Mouse (Mus musculus) intestine, embryonic 15.5 days (tissue): ENCODE measurements at regions not wholly inside any gene's neighbourhood (a gene's known extent, or its start where the extent isn't known, plus 50 kb on each side); places are given as distances from the start of the nearest gene placed in this dataset.

Experiments used
- ATAC-seq: fragments of 200-750 bp; cut with Nextera tagmentation; 2 replicates; pipeline ENCODE4 v1.8.0; 2017; ENCODE audit warnings: moderate TSS enrichment, moderate library complexity
- H3K27ac ChIP-seq: fragments of 300-500 bp; sonication (generic); 2 replicates; pipeline ENCODE4 v1.5.1; 2015; ENCODE audit warnings: mild to moderate bottlenecking, inconsistent platforms
- H3K27me3 ChIP-seq: fragments of 300-500 bp; sonication (generic); replicated peaks from 2 replicates; pipeline ENCODE4 v1.6.1; 2015; ENCODE audit warnings: inconsistent platforms
- H3K36me3 ChIP-seq: fragments of 300-500 bp; sonication (generic); 2 replicates; pipeline ENCODE4 v1.6.1; 2015; ENCODE audit warnings: inconsistent platforms
- H3K4me1 ChIP-seq: fragments of 300-500 bp; sonication (generic); replicated peaks from 2 replicates; pipeline ENCODE4 v1.6.1; 2015; ENCODE audit warnings: inconsistent platforms
- H3K4me2 ChIP-seq: fragments of 300-500 bp; sonication (generic); replicated peaks from 2 replicates; pipeline ENCODE4 v1.6.1; 2015; ENCODE audit warnings: mild to moderate bottlenecking, inconsistent platforms
- H3K4me3 ChIP-seq: fragments of 300-500 bp; sonication (generic); replicated peaks from 2 replicates; pipeline ENCODE4 v1.5.1; 2015; ENCODE audit warnings: inconsistent platforms
- H3K9ac ChIP-seq: fragments of 300-500 bp; sonication (generic); 2 replicates; pipeline ENCODE4 v1.6.1; 2015; ENCODE audit warnings: inconsistent platforms
- H3K9me3 ChIP-seq: fragments of 300-500 bp; sonication (generic); 2 replicates; pipeline ENCODE4 v1.6.1; 2016; ENCODE audit warnings: inconsistent platforms
- WGBS: fragments of 180-500 bp; shearing (Covaris S2); methylation state at CpG from one replicate; pipeline ENCODE4 v1.1.7; 2015; 5-methylcytosine and 5-hydroxymethylcytosine counted together

DNA sequence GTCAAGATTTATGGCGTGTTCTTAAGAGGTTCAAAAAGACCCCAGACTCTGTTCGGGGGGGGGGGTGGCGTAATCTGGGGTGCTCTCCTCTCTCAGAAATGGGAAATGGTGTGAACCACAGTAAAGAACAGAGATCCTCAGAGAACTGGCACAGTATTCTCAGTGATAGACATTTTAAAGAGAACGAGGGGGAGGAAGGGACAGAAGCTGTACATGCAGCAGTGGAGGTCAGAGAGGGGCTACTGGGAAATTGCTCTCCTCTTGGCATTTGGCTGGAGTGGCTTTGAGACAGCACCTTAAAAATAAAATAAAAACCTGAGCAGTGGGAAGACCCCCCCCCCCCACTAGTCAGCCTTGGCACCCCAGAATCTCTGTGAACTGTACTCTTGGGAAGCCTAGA lies 210.6 kb upstream of the Bmp2 start:
- H3K4me3 ChIP-seq = no peak overlapping the region
- no peaks in the 10 kb centered on the region for H3K4me1 ChIP-seq
- H3K27ac ChIP-seq = no peak overlapping the region
- no peak overlapping the region for H3K4me2 ChIP-seq
- H3K27me3 ChIP-seq = no peaks in the 10 kb centered on the region
- no peaks in the 10 kb centered on the region for H3K9me3 ChIP-seq
- H3K36me3 ChIP-seq = no peaks in the 10 kb centered on the region
- no peak for ATAC-seq
- H3K9ac ChIP-seq = no peak overlapping the region
- 70% methylated on average over 4 of the region's 4 CpGs for WGBS

GRCm38 (mm10) chr2:133345964-133346788 lies 205.8 kb upstream of the Bmp2 start:
- no peak overlapping the region for H3K27ac ChIP-seq
- no peak overlapping the region for H3K4me3 ChIP-seq
- peak; percentile 68 for ATAC-seq
- 30% methylated on average over 12 of the region's 12 CpGs for WGBS
- no peak overlapping the region for H3K4me2 ChIP-seq
- 0 out of 2 replicates have a peak, but pooled peaks cover 3% of the 10 kb centered on the region for H3K4me1 ChIP-seq
- no peak overlapping the region for H3K9ac ChIP-seq
- no peaks in the 10 kb centered on the region for H3K9me3 ChIP-seq
- no peaks in the 10 kb centered on the region for H3K27me3 ChIP-seq
- H3K36me3 ChIP-seq = no peaks in the 10 kb centered on the region

- 29% methylated on average over 4 of the region's 4 CpGs for WGBS
- no peaks in the 10 kb centered on the region for H3K36me3 ChIP-seq
- no peak overlapping the region for H3K27ac ChIP-seq
- no peak overlapping the region for H3K4me2 ChIP-seq
- H3K27me3 ChIP-seq = no peaks in the 10 kb centered on the region
- H3K4me3 ChIP-seq = no peak overlapping the region
- H3K4me1 ChIP-seq = 0 out of 2 replicates have a peak, but pooled peaks cover 3% of the 10 kb centered on the region
- H3K9me3 ChIP-seq = no peaks in the 10 kb centered on the region
- H3K9ac ChIP-seq = no peak overlapping the region
- ATAC-seq = no peak; the same call in 1 of the 2 replicates
These were observed 205.1 kb upstream of the Bmp2 start for GRCm38 (mm10) chr2:133346789-133347424.

GRCm38 (mm10) chr2:133351306-133351705 lies 200.7 kb upstream of the Bmp2 start:
- WGBS = 77% methylated on average over 3 of the region's 3 CpGs
- Histone ChIP-seq H3K9ac (no peak overlapping the region), H3K4me2 (no peak overlapping the region), H3K36me3 (no peaks in the 10 kb centered on the region), H3K27me3 (no peaks in the 10 kb centered on the region), H3K4me3 (no peak overlapping the region), H3K27ac (no peak overlapping the region), H3K9me3 (no peaks in the 10 kb centered on the region), H3K4me1 (0 out of 2 replicates have a peak, but pooled peaks cover 3% of the 10 kb centered on the region)
- no peak for ATAC-seq

GRCm38 (mm10) chr2:133352800-133353199 lies 199.2 kb upstream of the Bmp2 start:
- ATAC-seq = no peak
- Histone ChIP-seq H3K9ac (no peak overlapping the region), H3K4me3 (no peak overlapping the region), H3K36me3 (no peaks in the 10 kb centered on the region), H3K9me3 (no peaks in the 10 kb centered on the region), H3K27ac (no peak overlapping the region), H3K4me1 (no peaks in the 10 kb centered on the region), H3K4me2 (no peak overlapping the region), H3K27me3 (no peaks in the 10 kb centered on the region)
- WGBS = 67% methylated on average over 3 of the region's 3 CpGs

DNA sequence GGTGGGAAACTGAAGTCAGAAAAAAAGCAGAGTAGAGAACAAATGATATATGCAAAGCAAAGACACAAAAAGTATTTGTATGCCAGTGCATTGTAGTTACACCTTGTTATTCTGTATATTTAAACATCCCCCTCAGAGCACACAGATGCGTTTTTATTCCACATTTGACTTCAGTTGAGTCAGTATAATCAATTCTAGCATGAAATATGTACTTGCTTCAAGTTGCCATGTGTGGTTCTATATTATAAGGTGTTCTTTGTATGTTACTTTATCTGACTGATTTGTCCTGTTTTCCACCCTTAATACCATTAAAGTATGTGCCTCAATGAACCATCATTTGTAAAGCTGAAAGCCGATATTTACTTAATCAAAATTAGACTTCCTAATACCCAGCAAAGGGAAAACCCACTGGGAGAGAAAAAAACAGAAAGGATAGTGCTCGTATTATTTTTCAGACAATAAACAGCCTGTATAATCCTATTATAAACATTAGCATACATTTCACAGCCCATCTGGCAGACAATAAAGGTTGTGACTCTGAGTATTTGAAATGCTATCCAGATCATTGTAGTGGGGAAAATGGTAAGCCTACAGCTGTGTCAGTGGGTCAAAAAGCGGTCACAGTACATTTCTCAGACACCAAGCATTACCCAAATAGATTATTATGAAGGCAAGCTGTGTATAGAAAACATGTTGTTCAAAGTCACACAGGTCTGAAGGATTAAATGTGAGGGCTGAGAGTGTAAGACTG lies 189.1 kb upstream of the Bmp2 start:
- Histone ChIP-seq H3K9me3 (no peaks in the 10 kb centered on the region), H3K27ac (no peak overlapping the region), H3K27me3 (no peaks in the 10 kb centered on the region), H3K36me3 (no peaks in the 10 kb centered on the region), H3K4me3 (no peak overlapping the region), H3K9ac (no peak overlapping the region), H3K4me2 (no peak overlapping the region), H3K4me1 (no peaks in the 10 kb centered on the region)
- ATAC-seq = no peak
- 47% methylated on average over 4 of the region's 4 CpGs for WGBS

GRCm38 (mm10) chr2:133371490-133372215 lies 180.3 kb upstream of the Bmp2 start:
- H3K4me1 ChIP-seq = no peaks in the 10 kb centered on the region
- no peak overlapping the region for H3K4me2 ChIP-seq
- WGBS = 81% methylated on average over 12 of the region's 12 CpGs
- no peak overlapping the region for H3K9ac ChIP-seq
- no peak overlapping the region for H3K4me3 ChIP-seq
- ATAC-seq = no peak
- no peaks in the 10 kb centered on the region for H3K36me3 ChIP-seq
- no peaks in the 10 kb centered on the region for H3K27me3 ChIP-seq
- no peak overlapping the region for H3K27ac ChIP-seq
- H3K9me3 ChIP-seq = no peaks in the 10 kb centered on the region

- H3K4me3 ChIP-seq = no peak overlapping the region
- no peaks in the 10 kb centered on the region for H3K4me1 ChIP-seq
- no peaks in the 10 kb centered on the region for H3K9me3 ChIP-seq
- no peak overlapping the region for H3K27ac ChIP-seq
- H3K36me3 ChIP-seq = no peaks in the 10 kb centered on the region
- WGBS = 37% methylated on average over 4 of the region's 4 CpGs
- no peaks in the 10 kb centered on the region for H3K27me3 ChIP-seq
- H3K9ac ChIP-seq = no peak overlapping the region
- ATAC-seq = no peak
- no peak overlapping the region for H3K4me2 ChIP-seq
These were observed 178.4 kb upstream of the Bmp2 start for GRCm38 (mm10) chr2:133373543-133373942.

GRCm38 (mm10) chr2:133381054-133381453 lies 170.9 kb upstream of the Bmp2 start:
- H3K27me3 ChIP-seq = no peaks in the 10 kb centered on the region
- H3K4me2 ChIP-seq = no peak overlapping the region
- H3K9me3 ChIP-seq = no peaks in the 10 kb centered on the region
- no peak; the same call in 1 of the 2 replicates for ATAC-seq
- no peak overlapping the region for H3K4me3 ChIP-seq
- no peak overlapping the region for H3K27ac ChIP-seq
- H3K9ac ChIP-seq = no peak overlapping the region
- no peaks in the 10 kb centered on the region for H3K36me3 ChIP-seq
- WGBS = 70% methylated on average over 3 of the region's 3 CpGs
- H3K4me1 ChIP-seq = no peaks in the 10 kb centered on the region

DNA sequence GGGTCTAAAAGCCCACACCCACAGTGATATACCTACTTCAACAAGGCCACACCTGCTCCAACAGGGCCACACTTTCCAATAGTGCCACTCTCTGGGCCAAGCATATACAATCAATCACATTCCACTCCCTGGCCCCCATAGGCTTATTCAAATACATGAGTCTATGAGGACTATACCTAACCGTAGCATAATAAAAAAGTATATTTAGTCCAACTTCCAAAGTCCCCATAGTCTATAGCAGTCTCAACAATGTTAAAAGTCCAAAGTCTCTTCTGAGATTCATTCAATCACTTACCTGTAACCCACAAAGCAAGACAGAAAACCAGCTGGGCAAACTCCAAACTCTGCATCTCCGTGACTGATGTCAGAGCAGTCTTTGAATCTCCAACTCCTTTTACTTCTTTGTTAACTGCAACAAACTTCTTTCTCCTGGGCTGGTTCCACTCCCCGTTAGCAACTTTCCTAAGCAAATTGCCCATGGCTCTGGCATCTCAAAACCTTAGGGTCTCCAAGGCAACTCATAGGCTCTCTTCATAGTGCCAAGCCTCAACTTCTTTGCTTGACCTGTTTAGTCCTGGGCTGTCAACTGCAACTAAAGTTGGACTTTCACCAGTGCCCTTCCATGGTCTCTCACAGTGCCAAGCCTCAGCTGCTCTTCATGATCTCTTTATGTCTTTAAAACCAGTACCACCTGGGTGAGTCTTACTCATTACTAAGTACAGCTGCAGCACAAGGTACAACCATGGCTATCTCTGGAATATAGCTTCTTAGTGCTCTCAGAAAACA lies 168.6 kb upstream of the Bmp2 start:
- 64% methylated on average over 3 of the region's 3 CpGs for WGBS
- Histone ChIP-seq H3K4me2 (no peak overlapping the region), H3K9me3 (no peaks in the 10 kb centered on the region), H3K4me3 (no peak overlapping the region), H3K9ac (no peak overlapping the region), H3K4me1 (no peaks in the 10 kb centered on the region), H3K27me3 (no peaks in the 10 kb centered on the region), H3K36me3 (no peaks in the 10 kb centered on the region), H3K27ac (0 out of 2 replicates have a peak overlapping the region, but pooled peaks have one; percentile 32)
- peak; percentile 90 for ATAC-seq

DNA sequence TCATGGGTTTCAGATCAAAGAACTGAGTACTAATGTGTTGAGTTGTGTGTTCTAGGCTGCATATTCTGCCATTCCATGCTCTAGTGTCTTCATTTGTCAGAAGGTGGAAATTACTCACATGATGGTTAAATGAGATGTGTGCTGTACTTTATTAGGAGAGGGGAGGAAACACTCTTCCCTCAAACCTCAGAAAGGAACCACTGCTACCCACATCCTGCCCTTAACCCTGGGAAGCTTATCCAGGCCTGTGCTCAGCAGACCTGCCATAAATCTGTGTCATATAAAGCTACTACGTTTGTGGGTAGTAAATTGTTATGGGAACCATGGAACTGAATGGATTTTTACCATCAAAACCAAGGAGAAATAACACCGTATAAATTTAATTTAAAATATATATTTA lies 166.7 kb upstream of the Bmp2 start:
- Histone ChIP-seq H3K9ac (no peak overlapping the region), H3K4me1 (no peaks in the 10 kb centered on the region)

More for the DNA sequence above, 166.7 kb upstream of the Bmp2 start:
- Histone ChIP-seq H3K27ac (no peak overlapping the region), H3K9me3 (no peaks in the 10 kb centered on the region), H3K27me3 (no peaks in the 10 kb centered on the region), H3K4me3 (no peak overlapping the region), H3K36me3 (no peaks in the 10 kb centered on the region), H3K4me2 (no peak overlapping the region)
- ATAC-seq = no peak
- WGBS = 58% methylated on average over 2 of the region's 2 CpGs
